Mouse (Mus musculus): ENCODE measurements around the gene Naif1. TPM values are rescaled to one million over a fixed set of nuclear protein-coding genes. Genes with fewer than 3 reads are reported as not detected.

Gene Naif1
- total and polyA plus RNA-seq, 2 experiments, result 0.83 to 3.0 TPM

GRCm38 (mm10) chr2:32454633-32455032, 4.4 kb downstream of the Naif1 start:
- TF ChIP-seq CTCF (IDR thresholded peaks at IDR 0.05; ENCODE audit: low read depth, low read length) (no peak), POLR2A (IDR thresholded peaks at IDR 0.05; ENCODE audit: extremely low read depth, insufficient read depth, low read length) (no peak)
- Histone ChIP-seq H3K4me1 (ENCODE audit: control insufficient read depth, insufficient read depth, low read length) (peaks cover 19% of the 10 kb centered on the region), H3K27me3 (ENCODE audit: control insufficient read depth, insufficient read depth, low read length) (no peaks in the 10 kb centered on the region), H3K9ac (ENCODE audit: low read depth, low read length) (no peak overlapping the region), H3K36me3 (ENCODE audit: control insufficient read depth, insufficient read depth, low read length) (no peaks in the 10 kb centered on the region; the same call in 1 of the 2 replicates), H3K27ac (replicated peaks; ENCODE audit: insufficient read depth, low read depth, low read length) (no peak overlapping the region), H3K4me3 (ENCODE audit: insufficient read depth, low read depth, low read length) (no peak overlapping the region), H3K79me2 (ENCODE audit: control insufficient read depth, insufficient read depth, low read length) (peaks cover 9% of the 10 kb centered on the region)
- WGBS, result 95% methylated on average over 10 of the region's 10 CpGs
- DNase-seq (ENCODE audit: extremely low read depth, low read depth, low spot score), result no peak

DNA sequence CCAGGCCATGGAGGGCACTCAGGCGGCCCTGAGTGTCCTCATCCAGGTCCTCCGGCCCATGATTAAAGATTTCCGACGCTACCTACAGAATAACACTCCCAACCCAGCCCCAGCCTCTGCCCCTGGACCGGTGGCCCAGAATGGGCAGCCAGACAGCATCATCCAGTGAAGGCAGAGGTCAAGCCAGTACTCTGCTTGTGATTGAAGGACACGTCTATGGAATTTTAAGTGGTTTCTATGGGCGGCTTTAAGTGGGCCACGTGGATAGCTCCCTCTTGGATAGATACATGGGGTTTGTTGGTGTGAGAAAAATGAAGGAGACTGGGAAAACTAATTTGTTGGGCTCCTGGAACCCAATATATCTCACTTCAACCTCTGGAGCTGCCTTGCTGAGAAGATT, 4.8 kb downstream of the Naif1 start:
- TF ChIP-seq POLR2A (IDR thresholded peaks at IDR 0.05; ENCODE audit: extremely low read depth, insufficient read depth, low read length) (no peak), CTCF (IDR thresholded peaks at IDR 0.05; ENCODE audit: low read depth, low read length) (no peak)
- Histone ChIP-seq H3K36me3 (ENCODE audit: control insufficient read depth, insufficient read depth, low read length) (no peaks in the 10 kb centered on the region; the same call in 1 of the 2 replicates), H3K4me3 (ENCODE audit: insufficient read depth, low read depth, low read length) (no peak overlapping the region), H3K27me3 (ENCODE audit: control insufficient read depth, insufficient read depth, low read length) (no peaks in the 10 kb centered on the region), H3K4me1 (ENCODE audit: control insufficient read depth, insufficient read depth, low read length) (peaks cover 18% of the 10 kb centered on the region), H3K9ac (ENCODE audit: low read depth, low read length) (no peak overlapping the region), H3K79me2 (ENCODE audit: control insufficient read depth, insufficient read depth, low read length) (peaks cover 9% of the 10 kb centered on the region), H3K27ac (replicated peaks; ENCODE audit: insufficient read depth, low read depth, low read length) (no peak overlapping the region)
- WGBS, result 93% methylated on average over 8 of the region's 8 CpGs
- no peak for DNase-seq (ENCODE audit: extremely low read depth, low read depth, low spot score)

GRCm38 (mm10) chr2:32458300-32458699, 8.0 kb downstream of the Naif1 start:
- TF ChIP-seq CTCF (IDR thresholded peaks at IDR 0.05; ENCODE audit: low read depth, low read length) (no peak), POLR2A (IDR thresholded peaks at IDR 0.05; ENCODE audit: extremely low read depth, insufficient read depth, low read length) (no peak)
- H3K9ac ChIP-seq (ENCODE audit: low read depth, low read length), result no peak overlapping the region
- no peaks in the 10 kb centered on the region for H3K79me2 ChIP-seq (ENCODE audit: control insufficient read depth, insufficient read depth, low read length)
- H3K4me3 ChIP-seq (ENCODE audit: insufficient read depth, low read depth, low read length), result no peak overlapping the region
- 69% methylated on average over 2 of the region's 2 CpGs for WGBS
- no peak for DNase-seq (ENCODE audit: extremely low read depth, low read depth, low spot score)
- no peaks in the 10 kb centered on the region for H3K27me3 ChIP-seq (ENCODE audit: control insufficient read depth, insufficient read depth, low read length)
- H3K4me1 ChIP-seq (ENCODE audit: control insufficient read depth, insufficient read depth, low read length), result peaks cover 9% of the 10 kb centered on the region
- H3K36me3 ChIP-seq (ENCODE audit: control insufficient read depth, insufficient read depth, low read length), result no peaks in the 10 kb centered on the region; the same call in 1 of the 2 replicates
- no peak overlapping the region for H3K27ac ChIP-seq (replicated peaks; ENCODE audit: insufficient read depth, low read depth, low read length)

GRCm38 (mm10) chr2:32459657-32460056, 9.4 kb downstream of the Naif1 start:
- H3K4me1 ChIP-seq (ENCODE audit: control insufficient read depth, insufficient read depth, low read length), result no peaks in the 10 kb centered on the region
- no peaks in the 10 kb centered on the region for H3K27me3 ChIP-seq (ENCODE audit: control insufficient read depth, insufficient read depth, low read length)
- no peak for DNase-seq (ENCODE audit: extremely low read depth, low read depth, low spot score)
- WGBS, result 98% methylated on average over 2 of the region's 2 CpGs
- TF ChIP-seq CTCF (IDR thresholded peaks at IDR 0.05; ENCODE audit: low read depth, low read length) (no peak), POLR2A (IDR thresholded peaks at IDR 0.05; ENCODE audit: extremely low read depth, insufficient read depth, low read length) (no peak)
- H3K27ac ChIP-seq (replicated peaks; ENCODE audit: insufficient read depth, low read depth, low read length), result no peak overlapping the region
- H3K4me3 ChIP-seq (ENCODE audit: insufficient read depth, low read depth, low read length), result no peak overlapping the region
- no peak overlapping the region for H3K9ac ChIP-seq (ENCODE audit: low read depth, low read length)
- H3K36me3 ChIP-seq (ENCODE audit: control insufficient read depth, insufficient read depth, low read length), result no peaks in the 10 kb centered on the region; the same call in 1 of the 2 replicates
- H3K79me2 ChIP-seq (ENCODE audit: control insufficient read depth, insufficient read depth, low read length), result no peaks in the 10 kb centered on the region

GRCm38 (mm10) chr2:32463773-32464172, 13.5 kb downstream of the Naif1 start:
- Histone ChIP-seq H3K4me1 (ENCODE audit: control insufficient read depth, insufficient read depth, low read length) (no peaks in the 10 kb centered on the region), H3K4me3 (ENCODE audit: insufficient read depth, low read depth, low read length) (no peak overlapping the region), H3K27me3 (ENCODE audit: control insufficient read depth, insufficient read depth, low read length) (no peaks in the 10 kb centered on the region), H3K27ac (replicated peaks; ENCODE audit: insufficient read depth, low read depth, low read length) (no peak overlapping the region), H3K9ac (ENCODE audit: low read depth, low read length) (no peak overlapping the region), H3K79me2 (ENCODE audit: control insufficient read depth, insufficient read depth, low read length) (no peaks in the 10 kb centered on the region), H3K36me3 (ENCODE audit: control insufficient read depth, insufficient read depth, low read length) (no peaks in the 10 kb centered on the region)
- DNase-seq (ENCODE audit: extremely low read depth, low read depth, low spot score), result no peak
- TF ChIP-seq POLR2A (IDR thresholded peaks at IDR 0.05; ENCODE audit: extremely low read depth, insufficient read depth, low read length) (no peak), CTCF (IDR thresholded peaks at IDR 0.05; ENCODE audit: low read depth, low read length) (no peak)
- WGBS, result 84% methylated on average over 2 of the region's 2 CpGs

GRCm38 (mm10) chr2:32464212-32464891, 14.1 kb downstream of the Naif1 start:
- Histone ChIP-seq H3K27me3 (ENCODE audit: control insufficient read depth, insufficient read depth, low read length) (no peaks in the 10 kb centered on the region), H3K27ac (replicated peaks; ENCODE audit: insufficient read depth, low read depth, low read length) (no peak overlapping the region), H3K4me3 (ENCODE audit: insufficient read depth, low read depth, low read length) (no peak overlapping the region), H3K4me1 (ENCODE audit: control insufficient read depth, insufficient read depth, low read length) (no peaks in the 10 kb centered on the region), H3K36me3 (ENCODE audit: control insufficient read depth, insufficient read depth, low read length) (no peaks in the 10 kb centered on the region), H3K9ac (ENCODE audit: low read depth, low read length) (no peak overlapping the region), H3K79me2 (ENCODE audit: control insufficient read depth, insufficient read depth, low read length) (no peaks in the 10 kb centered on the region)
- 40% methylated on average over 6 of the region's 6 CpGs for WGBS
- DNase-seq (ENCODE audit: extremely low read depth, low read depth, low spot score), result no peak
- TF ChIP-seq POLR2A (IDR thresholded peaks at IDR 0.05; ENCODE audit: extremely low read depth, insufficient read depth, low read length), result no peak
- TF ChIP-seq CTCF (IDR thresholded peaks at IDR 0.05; ENCODE audit: low read depth, low read length), result no peak

All from liver, adult 2 months (tissue).